Mouse (Mus musculus) liver, adult 2 months (tissue): ENCODE data around the gene Prss32. TPM values are rescaled to one million over a fixed set of nuclear protein-coding genes. Genes with fewer than 3 reads are reported as not detected.

Experiments used
- DNase-seq: peaks from one replicate; pipeline ENCODE4 v3.0.0-alpha.2; 2011; ENCODE audit warnings: low read depth, low spot score; ENCODE audit errors: extremely low read depth
- H3K27ac ChIP-seq: fragments of 200-500 bp; replicated peaks from 2 replicates; pipeline ENCODE4 v1.5.1; 2012; ENCODE audit warnings: low read depth, mild to moderate bottlenecking, control low read depth, inconsistent platforms, low read length; ENCODE audit not compliant: insufficient read depth
- H3K27me3 ChIP-seq: fragments of 200-500 bp; 2 replicates; pipeline ENCODE4 v1.6.1; 2012; ENCODE audit warnings: mild to moderate bottlenecking, moderate library complexity, low read length, inconsistent platforms; ENCODE audit not compliant: control insufficient read depth, insufficient read depth
- H3K36me3 ChIP-seq: fragments of 200-500 bp; 2 replicates; pipeline ENCODE4 v1.6.1; 2012; ENCODE audit warnings: low read length, inconsistent platforms; ENCODE audit not compliant: control insufficient read depth, insufficient read depth
- H3K4me1 ChIP-seq: fragments of 200-500 bp; 2 replicates; pipeline ENCODE4 v1.6.1; 2011; ENCODE audit warnings: low read length; ENCODE audit not compliant: control insufficient read depth, insufficient read depth
- H3K4me3 ChIP-seq: fragments of 200-500 bp; 2 replicates; pipeline ENCODE4 v1.5.1; 2011; ENCODE audit warnings: low read depth, mild to moderate bottlenecking, control low read depth, low read length, moderate library complexity; ENCODE audit not compliant: insufficient read depth
- H3K79me2 ChIP-seq: fragments of 200-500 bp; 2 replicates; pipeline ENCODE4 v1.6.1; 2012; ENCODE audit warnings: inconsistent platforms, mild to moderate bottlenecking, low read length, moderate library complexity; ENCODE audit not compliant: control insufficient read depth, insufficient read depth
- H3K9ac ChIP-seq: fragments of 200-500 bp; 2 replicates; pipeline ENCODE4 v1.6.1; 2012; ENCODE audit warnings: low read depth, mild to moderate bottlenecking, control low read depth, inconsistent platforms, low read length
- CTCF ChIP-seq: fragments of 200-500 bp; IDR thresholded peaks from 2 replicates; pipeline ENCODE4 v1.5.1; 2011; ENCODE audit warnings: low read depth, low read length, control low read depth
- POLR2A ChIP-seq: fragments of 200-500 bp; IDR thresholded peaks from 2 replicates; pipeline ENCODE4 v1.6.1; 2011; ENCODE audit warnings: low read length, control low read depth; ENCODE audit not compliant: insufficient read depth; ENCODE audit errors: extremely low read depth
- WGBS: fragments of 180-500 bp; shearing (Covaris S2); methylation state at CpG from one replicate; pipeline ENCODE4 v1.1.7; 2018; 5-methylcytosine and 5-hydroxymethylcytosine counted together
- polyA plus RNA-seq: library from polyadenylated mRNA; depleted of rRNA; stranded (reverse); fragments of >200 nt; gene quantifications from 2 replicates; pipeline ENCODE4 v1.2.3, GENCODE M21; 2012; rRNA removed
- total RNA-seq: library from RNA; depleted of rRNA; stranded (reverse); fragments of >200 nt; gene quantifications from 2 replicates; pipeline ENCODE4 v1.2.3, GENCODE M21; 2014; rRNA removed

The Prss32 gene
- total RNA-seq, result not detected in 2 replicates
- 0.24 and 0.45 TPM in 2 replicates for polyA plus RNA-seq

- Histone ChIP-seq H3K27me3 (no peaks in the 10 kb centered on the region), H3K36me3 (no peaks in the 10 kb centered on the region), H3K27ac (no peak within 1 kb of the TSS), H3K9ac (no peak within 1 kb of the TSS), H3K4me1 (no peaks in the 10 kb centered on the region; the same call in 1 of the 2 replicates), H3K79me2 (no peaks in the 10 kb centered on the region), H3K4me3 (peak within 1 kb of the TSS; percentile 17; the same call in 1 of the 2 replicates)
- peak; percentile 40 for DNase-seq
- peak; percentile 87 for TF ChIP-seq CTCF
- no peak for TF ChIP-seq POLR2A
- WGBS, result 21% methylated on average over 19 of the region's 19 CpGs
Measured at GRCm38 (mm10) chr17:23843812-23844273, at the start of gene Prss32, which contains the start of gene Prss41. Gene Prss32, plus strand, starts transcription at chr17:23843855. Gene Prss41, minus strand, starts transcription at chr17:23844172.

- Histone ChIP-seq H3K27ac (no peak overlapping the region), H3K79me2 (no peaks in the 10 kb centered on the region), H3K27me3 (no peaks in the 10 kb centered on the region), H3K4me1 (peaks cover 4% of the 10 kb centered on the region; the same call in 1 of the 2 replicates), H3K4me3 (no peak overlapping the region), H3K36me3 (no peaks in the 10 kb centered on the region), H3K9ac (no peak overlapping the region)
- TF ChIP-seq CTCF, result no peak
- no peak for TF ChIP-seq POLR2A
- DNase-seq, result no peak
- WGBS, result 96% methylated on average over 8 of the region's 8 CpGs
Measured at GRCm38 (mm10) chr17:23795323-23795722, 48.3 kb upstream of the Prss32 start.

GRCm38 (mm10) chr17:23797316-23797715, 46.3 kb upstream of the Prss32 start:
- Histone ChIP-seq H3K4me1 (no peaks in the 10 kb centered on the region), H3K27me3 (no peaks in the 10 kb centered on the region), H3K9ac (no peak overlapping the region), H3K4me3 (no peak overlapping the region), H3K27ac (no peak overlapping the region), H3K79me2 (no peaks in the 10 kb centered on the region), H3K36me3 (no peaks in the 10 kb centered on the region)
- TF ChIP-seq CTCF, result no peak
- TF ChIP-seq POLR2A, result no peak
- 75% methylated on average over 7 of the region's 7 CpGs for WGBS
- DNase-seq, result no peak

GRCm38 (mm10) chr17:23801627-23802026, 42.0 kb upstream of the Prss32 start:
- TF ChIP-seq CTCF (no peak), POLR2A (no peak)
- H3K4me3 ChIP-seq, result no peak overlapping the region

GRCm38 (mm10) chr17:23802746-23803365, 40.8 kb upstream of the Prss32 start:
- Histone ChIP-seq H3K4me1 (peaks cover 11% of the 10 kb centered on the region; the same call in 1 of the 2 replicates), H3K27ac (peak overlapping the region; percentile 91), H3K4me3 (peak overlapping the region; percentile 99), H3K79me2 (peaks cover 26% of the 10 kb centered on the region), H3K9ac (peak overlapping the region; percentile 93), H3K27me3 (no peaks in the 10 kb centered on the region), H3K36me3 (peaks cover 7% of the 10 kb centered on the region)
- TF ChIP-seq POLR2A (peak; percentile 90), CTCF (no peak)
- DNase-seq, result peak; percentile 98
- WGBS, result under 1% methylated on average over 60 of the region's 60 CpGs

More at GRCm38 (mm10) chr17:23801627-23802026, 42.0 kb upstream of the Prss32 start:
- WGBS, result 94% methylated on average over 10 of the region's 10 CpGs
- H3K27ac ChIP-seq, result no peak overlapping the region
- no peak for DNase-seq
- H3K4me1 ChIP-seq, result peaks cover 11% of the 10 kb centered on the region; the same call in 1 of the 2 replicates
- H3K36me3 ChIP-seq, result no peaks in the 10 kb centered on the region
- H3K79me2 ChIP-seq, result peaks cover 15% of the 10 kb centered on the region
- H3K27me3 ChIP-seq, result no peaks in the 10 kb centered on the region
- H3K9ac ChIP-seq, result no peak overlapping the region
